Mouse (Mus musculus): ENCODE results near the gene Tbc1d25.
A peak's percentile ranks its signal among the peaks of the same experiment; 100 is the strongest.

Tbc1d25 gene

GRCm38 (mm10) chrX:8179646-8180045 lies 3.7 kb upstream of the Tbc1d25 start:
- DNase-seq (ENCODE audit: low spot score): no peak

- DNase-seq (ENCODE audit: low spot score): no peak
These were observed 2.9 kb upstream of the Tbc1d25 start for GRCm38 (mm10) chrX:8178871-8179270.

- DNase-seq (ENCODE audit: low spot score): no peak
These were observed 845 bp downstream of the Tbc1d25 start for GRCm38 (mm10) chrX:8175169-8175503.

- DNase-seq (ENCODE audit: low spot score): no peak
These were observed 8.0 kb downstream of the Tbc1d25 start for GRCm38 (mm10) chrX:8167716-8168647.

- DNase-seq (ENCODE audit: low spot score): no peak
These were observed 11.5 kb downstream of the Tbc1d25 start for GRCm38 (mm10) chrX:8164471-8164870.

DNA sequence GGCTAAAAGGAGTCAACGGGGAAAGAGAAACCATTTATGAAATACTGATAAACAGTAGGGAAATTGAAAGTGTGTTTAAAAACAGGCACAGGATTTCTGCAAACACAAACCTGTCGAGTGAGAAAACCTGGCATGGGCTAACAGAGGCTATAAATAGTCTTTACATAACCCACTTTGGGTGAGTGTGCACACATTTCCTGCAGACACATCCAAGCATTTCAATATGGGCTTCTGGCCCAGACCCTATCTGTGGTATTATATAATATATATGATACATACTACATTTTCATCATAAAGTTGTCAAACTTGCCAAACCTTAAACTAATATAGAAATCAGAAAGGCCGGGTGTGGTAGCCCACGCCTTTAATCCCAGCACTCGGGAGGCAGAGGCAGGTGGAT lies 12.9 kb downstream of the Tbc1d25 start:
- DNase-seq (ENCODE audit: low spot score): no peak

DNA sequence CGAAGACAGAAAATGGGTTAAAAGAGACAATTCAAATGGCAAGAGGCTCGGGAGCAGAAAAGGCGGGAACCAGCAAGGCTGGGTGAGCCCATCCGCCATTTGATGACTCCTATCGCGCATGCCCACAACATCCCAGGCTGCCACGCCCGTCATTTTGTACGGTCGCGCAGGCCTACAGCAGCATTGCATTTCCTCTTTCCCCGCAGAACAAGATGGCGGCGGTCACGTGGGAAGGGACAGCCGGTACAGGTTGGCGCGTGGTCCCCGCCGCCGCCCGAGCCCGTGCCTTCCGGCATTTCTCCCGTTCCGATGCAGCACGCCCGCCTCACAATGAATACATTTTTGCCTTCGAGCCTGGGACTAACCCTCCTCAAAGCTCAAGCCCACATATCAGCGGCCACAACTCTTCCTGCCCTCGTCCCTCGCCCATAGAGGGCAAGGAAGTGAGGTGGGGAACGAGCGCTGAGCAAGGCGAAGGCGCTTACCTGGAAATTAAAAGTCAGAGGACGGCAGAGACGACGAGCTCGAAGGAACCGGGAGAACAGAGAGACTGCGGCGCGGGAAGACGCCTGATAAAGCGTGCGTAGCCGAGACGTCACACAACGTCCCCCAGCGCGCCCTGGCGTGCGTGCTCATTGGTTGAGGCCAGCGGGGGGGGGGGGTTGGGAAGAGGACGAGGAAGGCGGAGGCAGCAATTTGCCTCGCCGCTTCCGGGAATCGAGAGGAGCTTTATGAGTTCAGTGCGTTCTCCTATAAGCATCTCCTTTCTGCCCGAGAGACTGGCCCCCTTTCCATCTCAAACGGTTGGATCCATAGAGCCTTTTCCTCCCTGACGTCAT lies 30.6 kb downstream of the Tbc1d25 start, which contains the start of gene Rbm3:
Rbm3 (minus strand) TSS at position 728 of the 839 bp plus-strand sequence.
- DNase-seq (ENCODE audit: low spot score): peak; percentile 79

DNA sequence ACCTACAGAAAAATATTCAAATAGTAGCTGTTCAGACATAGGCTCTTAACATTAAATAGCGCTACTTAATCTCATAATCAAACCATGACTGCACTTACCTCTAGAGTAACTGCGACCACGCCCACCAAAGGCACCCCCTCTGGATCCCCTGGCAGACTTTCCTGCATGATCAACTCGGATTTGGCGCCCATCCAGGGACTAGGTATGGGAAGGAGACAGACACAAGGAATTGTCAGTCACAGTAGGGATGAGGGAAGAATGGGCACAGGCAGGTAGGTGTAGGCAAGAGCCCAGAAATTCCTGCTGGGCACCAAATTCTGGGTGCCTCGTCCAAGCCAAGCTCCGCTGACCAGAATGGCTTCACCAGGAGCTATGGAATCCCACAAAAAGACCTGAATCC lies 32.2 kb downstream of the Tbc1d25 start:
- DNase-seq (ENCODE audit: low spot score): no peak

DNA sequence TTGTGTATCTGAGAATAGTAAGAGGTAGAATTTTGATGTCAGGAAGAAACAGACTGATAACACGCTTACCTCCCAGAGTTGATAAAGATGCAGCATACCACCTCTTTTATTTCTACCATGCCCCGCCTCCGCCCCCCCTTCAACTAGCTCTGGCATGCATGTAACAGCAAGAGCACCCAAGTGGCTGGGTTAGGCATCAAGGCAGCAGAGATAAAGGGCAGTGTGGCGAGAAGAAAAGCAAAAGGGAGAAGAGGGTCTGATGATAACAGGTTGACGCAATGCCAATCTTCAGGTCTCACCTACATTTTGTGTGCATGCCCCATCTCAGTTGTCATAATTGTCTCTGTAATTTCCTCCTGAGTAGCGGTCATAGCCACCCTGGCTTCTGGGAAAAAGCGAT lies 33.0 kb downstream of the Tbc1d25 start:
- DNase-seq (ENCODE audit: low spot score): no peak

GRCm38 (mm10) chrX:8141058-8141457 lies 34.9 kb downstream of the Tbc1d25 start:
- no peak for DNase-seq (ENCODE audit: low spot score)

GRCm38 (mm10) chrX:8140446-8140845 lies 35.5 kb downstream of the Tbc1d25 start:
- no peak for DNase-seq (ENCODE audit: low spot score)

DNA sequence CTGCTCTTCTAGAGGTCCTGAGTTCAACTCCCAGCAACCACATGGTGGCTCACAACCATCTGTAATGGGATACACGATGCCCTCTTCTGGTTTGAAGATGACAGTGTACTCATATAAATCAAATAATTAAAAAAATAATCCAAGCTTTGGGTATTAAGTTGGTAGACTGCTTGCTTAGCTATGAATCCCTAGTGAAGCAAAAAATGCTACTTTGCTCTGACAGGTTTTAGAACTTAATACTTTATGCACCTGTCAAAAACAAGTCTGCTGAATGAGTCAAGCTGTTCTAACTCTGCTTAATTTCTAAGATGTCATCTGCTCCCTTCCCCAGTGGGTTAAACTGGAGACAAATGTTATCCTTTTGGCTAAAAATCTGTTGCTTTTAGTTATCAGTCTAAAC lies 36.5 kb downstream of the Tbc1d25 start:
- DNase-seq (ENCODE audit: low spot score): no peak

- no peak for DNase-seq (ENCODE audit: low spot score)
These were observed 40.1 kb downstream of the Tbc1d25 start for GRCm38 (mm10) chrX:8135886-8136285.

GRCm38 (mm10) chrX:8132017-8132976 lies 43.7 kb downstream of the Tbc1d25 start, which contains the start of gene Wdr13:
Wdr13 (minus strand) TSS chrX:8132892.
- DNase-seq (ENCODE audit: low spot score): peak; percentile 83

- no peak for DNase-seq (ENCODE audit: low spot score)
These were observed 44.6 kb downstream of the Tbc1d25 start for GRCm38 (mm10) chrX:8131393-8131792.

GRCm38 (mm10) chrX:8125235-8125634 lies 50.7 kb downstream of the Tbc1d25 start:
- no peak for DNase-seq (ENCODE audit: low spot score)

DNA sequence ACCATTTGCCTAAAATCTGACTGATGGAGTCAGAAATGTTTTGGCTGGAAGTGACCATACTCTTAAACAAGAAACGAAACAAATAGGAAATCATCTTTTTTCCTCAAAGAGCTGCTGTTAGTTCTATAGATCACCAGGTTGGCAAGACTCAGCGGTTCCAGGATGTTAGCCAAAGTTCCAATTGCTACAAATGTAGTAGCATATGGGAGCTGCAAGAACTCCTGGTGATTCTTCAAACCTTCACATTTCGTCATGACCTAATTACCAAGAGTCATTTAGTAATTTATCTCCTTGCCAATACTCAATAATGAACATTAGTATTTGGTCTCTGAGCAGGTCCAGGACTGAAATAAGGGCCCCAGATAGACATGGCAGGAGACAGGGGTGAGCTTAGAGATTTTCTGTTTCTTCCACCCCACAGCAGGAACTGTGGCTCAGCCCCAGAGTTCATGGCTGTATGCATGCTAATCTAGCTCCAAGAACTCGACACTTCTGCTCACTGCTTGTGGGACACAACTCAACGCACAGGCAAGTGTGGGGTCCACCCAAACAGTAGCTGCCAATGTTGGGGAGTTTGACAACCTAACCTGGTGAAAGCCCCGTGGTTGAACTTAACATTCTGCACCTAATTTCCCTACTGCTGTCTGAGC lies 52.0 kb downstream of the Tbc1d25 start:
- no peak for DNase-seq (ENCODE audit: low spot score)

DNA sequence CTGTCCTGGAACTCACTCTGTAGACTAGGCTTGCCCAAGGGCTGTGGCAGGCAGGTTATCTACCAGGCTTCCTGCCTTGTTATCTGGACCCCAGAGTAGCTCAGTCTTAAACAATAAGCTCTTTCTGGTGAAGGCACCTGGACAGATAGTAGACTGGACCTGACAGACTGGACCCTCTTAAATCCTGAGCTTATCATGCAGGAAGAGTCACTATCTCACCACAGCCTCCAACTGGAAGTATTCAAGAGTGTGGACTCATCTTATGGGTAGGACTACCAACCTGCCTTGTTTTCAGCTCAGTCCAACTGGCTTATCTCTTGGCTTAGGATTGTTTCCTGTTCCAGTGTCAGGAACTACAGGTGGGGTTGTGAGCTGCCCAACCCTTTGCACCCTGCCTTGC lies 58.7 kb downstream of the Tbc1d25 start:
- no peak for DNase-seq (ENCODE audit: low spot score)

GRCm38 (mm10) chrX:8115275-8115674 lies 60.7 kb downstream of the Tbc1d25 start:
- no peak for DNase-seq (ENCODE audit: low spot score)

DNA sequence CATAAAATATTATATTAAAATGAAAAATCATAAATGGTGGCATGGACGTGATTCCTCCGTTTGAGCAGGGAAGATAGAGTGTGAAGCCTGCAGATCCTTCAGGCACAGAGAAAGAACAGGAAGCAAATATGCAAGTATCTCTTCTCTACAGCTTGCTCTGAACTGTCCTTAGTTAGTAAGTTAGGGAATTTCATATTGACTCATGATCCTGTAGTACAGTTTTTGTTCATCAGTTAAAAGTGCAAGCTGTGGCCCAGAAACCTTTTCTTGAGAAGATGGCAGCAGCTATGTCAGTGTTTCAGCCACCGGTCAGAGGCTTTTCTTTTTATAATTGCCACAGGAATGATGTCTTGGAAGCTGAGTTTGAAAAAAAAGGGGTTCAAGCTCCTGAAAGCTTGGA lies 71.0 kb downstream of the Tbc1d25 start:
- DNase-seq (ENCODE audit: low spot score): no peak

Measured in ovary, postnatal 36 days (tissue).